Mouse (Mus musculus): ENCODE results near the gene Rps27. TPM values are rescaled to one million over a fixed set of nuclear protein-coding genes. Genes with fewer than 3 reads are reported as not detected.

The Rps27 gene
- total and polyA plus RNA-seq, 3 experiments, result 1,222 to 3,858 (median 2,224) TPM

DNA sequence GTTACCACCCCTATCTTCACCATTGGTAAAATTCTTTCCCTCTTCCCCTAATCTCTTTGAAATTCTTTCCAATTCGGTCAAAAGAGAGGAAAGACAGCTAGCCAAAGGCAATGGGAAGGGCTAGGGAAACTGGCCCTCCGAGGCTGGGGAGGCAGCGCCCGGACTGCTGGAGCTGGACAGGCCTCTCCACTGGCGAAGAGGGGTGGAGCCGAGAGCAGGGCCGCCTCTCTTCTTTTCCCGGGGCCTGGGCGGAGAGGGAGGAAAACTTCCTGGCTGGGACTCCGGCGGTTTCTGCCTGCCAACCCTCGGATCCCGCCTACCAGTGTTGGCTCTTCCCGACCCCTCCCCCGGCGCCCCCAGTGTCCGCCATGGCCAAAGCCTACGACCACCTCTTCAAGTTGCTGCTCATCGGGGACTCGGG, 7.1 kb upstream of the Rps27 start:
- Histone ChIP-seq H3K27me3 (replicated peaks) (no peaks in the 10 kb centered on the region), H3K36me3 (replicated peaks in 1 of 2; ENCODE audit: control insufficient read depth in 1 of 2, insufficient read depth in 1 of 2, low read length in 1 of 2) (no peaks in the 10 kb centered on the region), H3K9me3 (replicated peaks; ENCODE audit: low read length) (no peaks in the 10 kb centered on the region), H3K4me1 (ENCODE audit: control insufficient read depth in 1 of 2, insufficient read depth in 2 of 2) (peaks cover 6 to 29% of the 10 kb centered on the region in 2 experiments; a peak in 3 of 4 replicates), H3K4me2 (ENCODE audit: insufficient read depth, low read depth, poor library complexity, severe bottlenecking) (peak overlapping the region; percentile 48), H3K9ac (ENCODE audit: insufficient read depth, low read depth) (no peak overlapping the region), H3K27ac (ENCODE audit: insufficient read depth, low read depth) (no peak overlapping the region), H3K79me2 (replicated peaks; ENCODE audit: control insufficient read depth, extremely low read depth, insufficient read depth, poor library complexity, severe bottlenecking) (no peaks in the 10 kb centered on the region), H3K4me3 (replicated peaks in 1 of 3; ENCODE audit: low read depth in 2 of 3, low read length in 2 of 3, poor library complexity in 1 of 3) (no peak overlapping the region)
- no peak for DNase-seq (ENCODE audit: extremely low read depth)
- TF ChIP-seq GABPA (IDR thresholded peaks at IDR 0.05; ENCODE audit: insufficient replicate concordance, low read depth, low read length) (no peak), SIN3A (IDR thresholded peaks at IDR 0.05; ENCODE audit: low read length) (no peak), USF2 (conservative IDR thresholded peaks at IDR 0.05; ENCODE audit: low read depth, low read length) (no peak), E2F4 (IDR thresholded peaks at IDR 0.05; ENCODE audit: insufficient replicate concordance, low read depth, low read length) (no peak), NRF1 (IDR thresholded peaks at IDR 0.05; ENCODE audit: low read depth, low read length) (no peak), TCF12 (IDR thresholded peaks at IDR 0.05; ENCODE audit: low read depth, low read length) (no peak), BHLHE40 (IDR thresholded peaks at IDR 0.05; ENCODE audit: low read depth, low read length) (no peak), IRF4 (IDR thresholded peaks at IDR 0.05; ENCODE audit: low read depth, low read length) (no peak), CHD1 (IDR thresholded peaks at IDR 0.05; ENCODE audit: low read depth, low read length) (no peak), UBTF (IDR thresholded peaks at IDR 0.05; ENCODE audit: low read depth, low read length) (no peak), ZC3H11A (IDR thresholded peaks at IDR 0.05; ENCODE audit: low read depth, low read length) (no peak), ELF1 (IDR thresholded peaks at IDR 0.05; ENCODE audit: low read depth, low read length) (no peak), ZNF384 (IDR thresholded peaks at IDR 0.05; ENCODE audit: low read depth, low read length) (no peak), ZKSCAN1 (IDR thresholded peaks at IDR 0.05; ENCODE audit: borderline replicate concordance, low read depth, low read length) (no peak), NELFE (IDR thresholded peaks at IDR 0.05; ENCODE audit: low read depth, low read length) (no peak), JUN (IDR thresholded peaks at IDR 0.05; ENCODE audit: insufficient read depth, low read depth, low read length) (no peak), CHD2 (IDR thresholded peaks at IDR 0.05; ENCODE audit: low read length) (no peak), MXI1 (IDR thresholded peaks at IDR 0.05; ENCODE audit: low read depth, low read length) (no peak), PAX5 (IDR thresholded peaks at IDR 0.05; ENCODE audit: low read length) (no peak)
- in situ Hi-C loops (cut with MboI; ENCODE audit: low pct_ligation_motif_present, low pct_unique_long_range_greater_than_20kb, low sequenced_read_pairs) (loop anchor here (5.0 kb wide), 1 partner anchor 152 kb away; no protein-coding TSS in a partner anchor), dilution Hi-C loops (cut with MboI; ENCODE audit: extremely low pct_ligation_motif_present, extremely low pct_unique_long_range_greater_than_20kb, low sequenced_read_pairs) (no loop called here)

DNA sequence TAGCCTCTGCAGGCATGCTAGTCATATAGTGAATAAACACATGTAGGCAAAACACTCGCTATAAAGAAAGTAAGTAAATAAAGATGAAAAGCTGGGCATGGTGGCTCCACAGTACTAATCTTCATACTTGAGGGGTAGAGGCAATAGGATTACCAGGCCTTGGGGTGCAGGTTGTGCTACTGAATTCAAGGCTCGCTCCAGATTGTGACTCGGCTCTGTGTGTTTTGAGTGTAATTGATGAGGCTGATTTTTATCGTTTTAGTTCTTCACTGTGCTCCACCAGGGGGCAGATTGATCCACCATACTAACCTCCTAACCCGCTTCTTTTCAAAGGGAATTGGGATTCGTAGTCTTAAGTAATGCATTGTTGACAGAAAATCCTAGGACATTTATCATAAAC, 6.6 kb upstream of the Rps27 start:
- Histone ChIP-seq H3K79me2 (replicated peaks; ENCODE audit: control insufficient read depth, extremely low read depth, insufficient read depth, poor library complexity, severe bottlenecking) (no peaks in the 10 kb centered on the region), H3K27ac (ENCODE audit: insufficient read depth, low read depth) (no peak overlapping the region), H3K4me3 (replicated peaks in 1 of 3; ENCODE audit: low read depth in 2 of 3, low read length in 2 of 3, poor library complexity in 1 of 3) (no peak overlapping the region), H3K4me1 (ENCODE audit: control insufficient read depth in 1 of 2, insufficient read depth in 2 of 2) (peaks cover 6 to 28% of the 10 kb centered on the region in 2 experiments; a peak in 3 of 4 replicates), H3K4me2 (ENCODE audit: insufficient read depth, low read depth, poor library complexity, severe bottlenecking) (peak overlapping the region; percentile 60), H3K9ac (ENCODE audit: insufficient read depth, low read depth) (peak overlapping the region; percentile 45; the same call in 1 of the 2 replicates), H3K9me3 (replicated peaks; ENCODE audit: low read length) (no peaks in the 10 kb centered on the region), H3K36me3 (replicated peaks in 1 of 2; ENCODE audit: control insufficient read depth in 1 of 2, insufficient read depth in 1 of 2, low read length in 1 of 2) (no peaks in the 10 kb centered on the region), H3K27me3 (replicated peaks) (no peaks in the 10 kb centered on the region)
- in situ Hi-C loops (cut with MboI; ENCODE audit: low pct_ligation_motif_present, low pct_unique_long_range_greater_than_20kb, low sequenced_read_pairs) (loop anchor here (5.0 kb wide), 1 partner anchor 152 kb away; no protein-coding TSS in a partner anchor), dilution Hi-C loops (cut with MboI; ENCODE audit: extremely low pct_ligation_motif_present, extremely low pct_unique_long_range_greater_than_20kb, low sequenced_read_pairs) (no loop called here)
- TF ChIP-seq BHLHE40 (IDR thresholded peaks at IDR 0.05; ENCODE audit: low read depth, low read length) (no peak), HCFC1 (IDR thresholded peaks at IDR 0.05; ENCODE audit: low read depth, low read length) (0 out of 2 replicates have a peak, but pooled peaks have one; percentile 10), RAD21 (IDR thresholded peaks at IDR 0.05; ENCODE audit: low read depth, low read length) (peak; percentile 84), CHD2 (IDR thresholded peaks at IDR 0.05; ENCODE audit: low read length) (no peak), ZC3H11A (IDR thresholded peaks at IDR 0.05; ENCODE audit: low read depth, low read length) (peak; percentile 47), E2F4 (IDR thresholded peaks at IDR 0.05; ENCODE audit: insufficient replicate concordance, low read depth, low read length) (no peak), TCF12 (IDR thresholded peaks at IDR 0.05; ENCODE audit: low read depth, low read length) (no peak), CTCF (conservative IDR thresholded peaks at IDR 0.05 in 1 of 2, IDR thresholded peaks at IDR 0.05 in 1 of 2; ENCODE audit: low read depth in 2 of 2, low read length in 2 of 2) (peak in 1 of 2 experiments; percentile 88; a peak in 3 of 4 replicates), SMC3 (IDR thresholded peaks at IDR 0.05; ENCODE audit: low read depth, low read length) (peak; percentile 91), NELFE (IDR thresholded peaks at IDR 0.05; ENCODE audit: low read depth, low read length) (0 out of 2 replicates have a peak, but pooled peaks have one; percentile 19), CHD1 (IDR thresholded peaks at IDR 0.05; ENCODE audit: low read depth, low read length) (no peak), MEF2A (IDR thresholded peaks at IDR 0.05; ENCODE audit: borderline replicate concordance, low read depth, low read length) (no peak), EP300 (IDR thresholded peaks at IDR 0.05; ENCODE audit: low read length) (no peak), SIN3A (IDR thresholded peaks at IDR 0.05; ENCODE audit: low read length) (peak; percentile 60), MAFK (IDR thresholded peaks at IDR 0.05; ENCODE audit: insufficient replicate concordance, low read length) (no peak)
- DNase-seq (ENCODE audit: extremely low read depth), result peak; percentile 63
